In genomic region chr17:21534460-21535095, GRCm38 (mm10) we compare ENCODE assay signal across 7 mouse cellular contexts. TPM values are rescaled to one million over a fixed set of nuclear protein-coding genes. Genes with fewer than 3 reads are reported as not detected.
A peak's percentile ranks its signal among the peaks of the same experiment; 100 is the strongest.
DNase-seq lines count a peak whose midpoint lies in the region; ATAC-seq and TF ChIP-seq lines count a peak whose summit lies in the region.

No protein-coding gene starts in this region.

- 17% methylated on average over 4 of the region's 4 CpGs for WGBS in kidney, embryonic 14.5 days
- WGBS in lung, adult 2 months: 3% methylated on average over 4 of the region's 4 CpGs
- WGBS in olfactory bulb, adult 2 months: 14% methylated on average over 4 of the region's 4 CpGs

- peak; percentile 51 for ATAC-seq in G1E (ENCODE audit: extremely low read depth, insufficient number of reproducible peaks, low FRiP score, poor library complexity, severe bottlenecking)
- ATAC-seq in kidney, embryonic 14.5 days (ENCODE audit: low FRiP score, low TSS enrichment): peak; percentile 41

- peak overlapping the region; percentile 74; the same call in 1 of the 2 replicates for H3K4me3 ChIP-seq in G1E (ENCODE audit: low read depth, low read length)
- no peak overlapping the region for H3K4me3 ChIP-seq in kidney, embryonic 14.5 days (ENCODE audit: low read length)
- H3K4me3 ChIP-seq in lung, adult 2 months (replicated peaks; ENCODE audit: extremely low read depth, low read depth, low read length): no peak overlapping the region
- H3K4me3 ChIP-seq in olfactory bulb, adult 2 months (ENCODE audit: insufficient read depth, low read depth, low read length): no peak overlapping the region

- TF ChIP-seq POLR2A in lung, adult 2 months (IDR thresholded peaks at IDR 0.05; ENCODE audit: borderline replicate concordance, extremely low read depth, low read depth, low read length): no peak
- TF ChIP-seq POLR2A in olfactory bulb, adult 2 months (IDR thresholded peaks at IDR 0.05; ENCODE audit: insufficient read depth, low read depth, low read length): no peak

- TF ChIP-seq CTCF in G1E (IDR thresholded peaks at IDR 0.05; ENCODE audit: low read depth, low read length): peak; percentile 28; the same call in 1 of the 2 replicates
- peak; percentile 57; the same call in 1 of the 2 replicates for TF ChIP-seq CTCF in lung, adult 2 months (IDR thresholded peaks at IDR 0.05; ENCODE audit: insufficient read depth, low read length)
- no peak for TF ChIP-seq CTCF in olfactory bulb, adult 2 months (IDR thresholded peaks at IDR 0.05; ENCODE audit: insufficient read depth, low read depth, low read length)

- peak overlapping the region; percentile 74; the same call in 1 of the 2 replicates for H3K4me2 ChIP-seq in kidney, embryonic 14.5 days (replicated peaks; ENCODE audit: low read depth, low read length)

- H3K27ac ChIP-seq in kidney, embryonic 14.5 days (ENCODE audit: low read depth, low read length): no peak overlapping the region
- H3K27ac ChIP-seq in olfactory bulb, adult 2 months (ENCODE audit: insufficient read depth, low read depth, low read length): peak overlapping the region; percentile 16; the same call in 1 of the 2 replicates

- H3K9me3 ChIP-seq in G1E (replicated peaks): no peaks in the 10 kb centered on the region
- H3K9me3 ChIP-seq in kidney, embryonic 14.5 days (ENCODE audit: control insufficient read depth, low read length): no peaks in the 10 kb centered on the region

- no peaks in the 10 kb centered on the region for H3K27me3 ChIP-seq in G1E (ENCODE audit: insufficient read depth, low read length)
- H3K27me3 ChIP-seq in kidney, embryonic 14.5 days (ENCODE audit: control insufficient read depth, insufficient read depth, low read length): no peaks in the 10 kb centered on the region

- H3K4me1 ChIP-seq in G1E (ENCODE audit: insufficient read depth, low read depth, low read length): peaks cover 42% of the 10 kb centered on the region
- peaks cover 4% of the 10 kb centered on the region for H3K4me1 ChIP-seq in kidney, embryonic 14.5 days (ENCODE audit: control insufficient read depth, insufficient read depth, low read length)
- H3K4me1 ChIP-seq in lung, adult 2 months (ENCODE audit: control insufficient read depth, insufficient read depth, low read length): peaks cover 14% of the 10 kb centered on the region
- H3K4me1 ChIP-seq in olfactory bulb, adult 2 months (ENCODE audit: control insufficient read depth, insufficient read depth, low read length): peaks cover 5% of the 10 kb centered on the region; the same call in 1 of the 2 replicates

- peak; percentile 88 for DNase-seq in CD4-positive helper T cell, adult 2 months (ENCODE audit: low read depth, low spot score)
- peak; percentile 38 for DNase-seq in G1E (ENCODE audit: low spot score)
- DNase-seq in cerebellum, postnatal 25 days: peak; percentile 20 to 40
- DNase-seq in heart, adult 9 months (ENCODE audit: low spot score in 2 of 2): peak; percentile 84 to 87
- DNase-seq in lung, adult 2 months: no peak

- H3K9ac ChIP-seq in kidney, embryonic 14.5 days (ENCODE audit: low read depth, low read length): no peak overlapping the region

- H3K36me3 ChIP-seq in G1E (replicated peaks): no peaks in the 10 kb centered on the region
- H3K36me3 ChIP-seq in kidney, embryonic 14.5 days (ENCODE audit: control insufficient read depth, insufficient read depth, low read length): no peaks in the 10 kb centered on the region

RNA-seq across cellular contexts. Expression of gene Zfp52, which starts 0.8 kb away (rescaled TPM):
- total RNA-seq in G1E (2014; fragmentation: Nextera tagmentation): 5.7 and 7.8 TPM in 2 replicates
- 6.9 and 7.4 TPM in 2 replicates for total RNA-seq in G1E (2017)
- 0.36 and 0.61 TPM in 2 replicates for polyA plus RNA-seq in G1E (2012)
- polyA plus RNA-seq in kidney, embryonic 14.5 days (2014; fragmentation: Nextera tagmentation; extraction: Ambion mirVana): 3.0 and 3.6 TPM in 2 replicates
- 0.34 and 0.73 TPM in 2 replicates for polyA plus RNA-seq in lung, adult 2 months (2012; rRNA removed)
- not detected in 2 replicates for polyA plus RNA-seq in olfactory bulb, adult 2 months (2012; ENCODE audit: insufficient read depth, insufficient read length, low replicate concordance, missing spikeins)

RNA-seq across cellular contexts. Expression of gene Zfp948, which starts 32.2 kb away (rescaled TPM):
- total RNA-seq in G1E (2014; fragmentation: Nextera tagmentation): 22.6 and 24.2 TPM in 2 replicates
- total RNA-seq in G1E (2017): 11.7 and 13.8 TPM in 2 replicates
- 1.3 and 2.1 TPM in 2 replicates for polyA plus RNA-seq in G1E (2012)
- polyA plus RNA-seq in kidney, embryonic 14.5 days (2014; fragmentation: Nextera tagmentation; extraction: Ambion mirVana): 22.8 and 24.3 TPM in 2 replicates
- polyA plus RNA-seq in lung, adult 2 months (2012; rRNA removed): 1.3 and 1.9 TPM in 2 replicates
- polyA plus RNA-seq in olfactory bulb, adult 2 months (2012; ENCODE audit: insufficient read depth, insufficient read length, low replicate concordance, missing spikeins): not detected in 2 replicates

RNA-seq across cellular contexts. Expression of gene Zfp53, which starts 45.8 kb away (rescaled TPM):
- total RNA-seq in G1E (2014; fragmentation: Nextera tagmentation) (15.1 and 15.3 TPM in 2 replicates), G1E (2017) (8.5 and 8.7 TPM in 2 replicates)
- 2.6 and 2.9 TPM in 2 replicates for polyA plus RNA-seq in G1E (2012)
- 9.4 and 14.1 TPM in 2 replicates for polyA plus RNA-seq in kidney, embryonic 14.5 days (2014; fragmentation: Nextera tagmentation; extraction: Ambion mirVana)
- polyA plus RNA-seq in lung, adult 2 months (2012; rRNA removed): 1.5 and 1.8 TPM in 2 replicates
- polyA plus RNA-seq in olfactory bulb, adult 2 months (2012; ENCODE audit: insufficient read depth, insufficient read length, low replicate concordance, missing spikeins): not detected in 2 replicates
